Mouse (Mus musculus) B cell, adult 67 days (primary cell): Measurements from ENCODE around the gene Sf3b1. TPM values are rescaled to one million over a fixed set of nuclear protein-coding genes. Genes with fewer than 3 reads are reported as not detected.

ENCODE experiments used
- total RNA-seq, 2 experiments: library from RNA; stranded (reverse); gene quantifications; 4 replicates each; pipeline ENCODE4 v1.2.4; 2023

The Sf3b1 gene
- 100 to 1,000 TPM; 427 to 448 TPM for total RNA-seq

GRCm38 (mm10) chr1:55027253-55027801 is at the start of gene Sf3b1:
Sf3b1 (minus strand) TSS chr1:55027481.

GRCm38 (mm10) chr1:55052355-55052953 is 25.2 kb upstream of the Sf3b1 start, which contains the start of gene Coq10b:
Coq10b (plus strand) TSS chr1:55052770.

Other genes with a start within 250 kb of the Sf3b1 start
- 100 to 1,000 TPM; 430 to 437 TPM for gene Ankrd44, start 101.1 kb downstream of the Sf3b1 start, total RNA-seq
- gene Coq10b, start 25.3 kb upstream of the Sf3b1 start, total RNA-seq, result 10 to 100 TPM; 53.0 to 60.8 TPM
- gene Hspe1, start 60.7 kb upstream of the Sf3b1 start, total RNA-seq, result 100 to 1,000 TPM; 123 to 139 TPM
- gene Hspd1, start 60.8 kb upstream of the Sf3b1 start, total RNA-seq, result 100 to 1,000 TPM in 1 of 2 experiments, 10 to 100 TPM in 1; 92.1 to 151 TPM
- 10 to 100 TPM; 80.0 to 86.2 TPM for gene Mob4, start 103.8 kb upstream of the Sf3b1 start, total RNA-seq
- gene Rftn2, start 199.3 kb upstream of the Sf3b1 start, total RNA-seq, result 10 to 100 TPM; 11.0 to 11.3 TPM
- 10 to 100 TPM; 13.4 to 15.6 TPM for gene Mars2, start 209.7 kb upstream of the Sf3b1 start, total RNA-seq